Mouse (Mus musculus): ENCODE results near the gene Dop1b.

DNA sequence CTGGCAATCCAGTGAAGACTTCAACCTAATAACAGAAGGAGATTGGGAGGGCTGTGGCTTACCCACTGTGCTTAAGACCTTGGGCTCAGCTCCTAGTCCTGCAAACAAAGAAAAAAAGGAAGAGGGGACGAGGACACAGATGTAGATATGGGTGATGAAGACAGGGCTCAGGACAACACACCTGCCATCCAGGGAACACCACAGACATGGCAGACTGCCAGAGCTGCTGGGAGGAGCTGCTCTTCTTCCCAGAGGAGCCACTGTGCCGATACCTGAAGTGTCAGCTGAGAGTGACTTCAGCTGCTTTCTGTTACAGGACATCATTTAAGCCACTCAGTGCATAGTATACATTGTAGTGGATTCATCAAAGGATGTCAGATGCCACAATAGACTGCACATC, 10.8 kb downstream of the Dop1b start:
- no peak for TF ChIP-seq POLR2A (IDR thresholded peaks at IDR 0.05; ENCODE audit: control insufficient read depth, low read depth, low read length)
- no peak for TF ChIP-seq CTCF (IDR thresholded peaks at IDR 0.05; ENCODE audit: control insufficient read depth, insufficient read depth, insufficient replicate concordance, low read depth, low read length)

All from testis, adult 2 months (tissue).